Mouse (Mus musculus): ENCODE measurements around the gene Dcaf5. TPM values are rescaled to one million over a fixed set of nuclear protein-coding genes. Genes with fewer than 3 reads are reported as not detected.

The Dcaf5 gene
- total RNA-seq, 2 experiments from 2014 or later = 65.2 to 69.2 TPM

- DNase-seq (ENCODE audit: low spot score in 2 of 2) = no peak
These were observed 76.1 kb downstream of the Dcaf5 start for GRCm38 (mm10) chr12:80360321-80360720.

DNA sequence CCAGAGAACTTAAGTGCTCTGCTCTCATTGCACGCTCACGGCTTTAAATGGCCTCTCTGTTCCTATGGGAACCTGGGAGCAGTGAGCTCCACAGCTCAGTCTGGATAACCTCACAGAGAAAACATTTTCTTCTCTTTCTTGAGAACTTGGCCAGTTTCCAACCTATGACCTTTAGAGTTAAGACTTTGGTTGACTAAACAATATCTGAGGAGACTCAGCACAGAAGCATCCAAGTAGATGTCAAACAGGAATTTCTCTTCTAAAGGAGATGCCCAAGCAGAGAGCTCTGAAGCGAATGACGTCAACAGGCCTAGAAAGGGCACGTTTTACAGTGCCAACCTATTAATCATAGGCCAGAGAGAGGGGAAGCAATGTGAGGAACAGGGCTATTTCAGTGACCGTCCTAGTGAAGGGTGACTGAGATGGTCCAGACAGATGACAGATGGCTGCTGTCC lies 91.6 kb downstream of the Dcaf5 start:
- DNase-seq (ENCODE audit: low spot score in 2 of 2) = peak in 1 of 2 experiments; percentile 22

- peak in 1 of 2 experiments; percentile 41 for DNase-seq (ENCODE audit: low spot score in 2 of 2)
These were observed 95.5 kb downstream of the Dcaf5 start for GRCm38 (mm10) chr12:80340936-80341335.

DNA sequence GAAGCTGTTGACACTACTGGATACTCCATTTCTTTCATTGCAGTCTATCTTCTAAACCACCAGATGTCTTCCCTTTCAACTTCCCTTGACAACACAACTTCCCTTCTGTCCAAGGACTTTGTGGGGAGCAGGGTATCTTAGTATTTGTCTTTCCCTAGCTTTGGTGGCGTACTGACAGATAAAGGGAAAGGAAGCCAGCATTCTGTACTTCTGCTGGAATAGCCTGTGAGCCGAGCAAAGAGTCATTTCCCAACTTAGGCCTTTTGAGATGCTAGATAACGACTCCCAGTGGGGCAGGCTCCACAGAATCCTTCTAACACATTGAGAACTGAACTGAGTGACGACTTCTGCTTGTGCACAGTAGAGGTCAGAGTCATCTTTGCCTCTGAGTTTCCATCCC lies 102.2 kb downstream of the Dcaf5 start:
- no peak for DNase-seq (ENCODE audit: low spot score in 2 of 2)

GRCm38 (mm10) chr12:80331634-80332033 lies 104.8 kb downstream of the Dcaf5 start:
- DNase-seq (ENCODE audit: low spot score in 2 of 2) = no peak

DNA sequence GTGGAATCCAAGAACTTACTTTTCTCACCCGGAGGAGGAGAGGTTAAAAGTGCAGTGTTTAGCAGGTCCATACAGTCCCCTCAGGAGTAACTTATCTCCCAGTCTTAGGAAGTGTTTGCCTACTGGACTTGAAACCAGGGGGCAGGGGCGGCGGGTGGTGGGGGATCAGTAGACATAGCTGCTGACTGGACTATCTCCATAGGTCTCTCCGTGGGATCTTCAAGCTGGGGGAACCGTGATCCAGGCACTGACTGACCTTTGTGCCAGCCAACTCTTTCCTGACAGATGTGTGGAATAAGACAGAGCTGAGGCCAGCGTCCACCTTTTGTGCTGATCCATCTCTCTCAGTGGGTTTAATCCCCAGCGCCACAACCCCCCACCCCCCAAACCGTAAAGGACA lies 105.6 kb downstream of the Dcaf5 start:
- DNase-seq (ENCODE audit: low spot score in 2 of 2) = no peak

GRCm38 (mm10) chr12:80329641-80330040 lies 106.8 kb downstream of the Dcaf5 start:
- DNase-seq (ENCODE audit: low spot score in 2 of 2) = no peak

- no peak for DNase-seq (ENCODE audit: low spot score in 2 of 2)
These were observed 110.4 kb downstream of the Dcaf5 start for GRCm38 (mm10) chr12:80326047-80326446.

GRCm38 (mm10) chr12:80324785-80325131 lies 111.6 kb downstream of the Dcaf5 start:
- DNase-seq (ENCODE audit: low spot score in 2 of 2) = no peak

DNA sequence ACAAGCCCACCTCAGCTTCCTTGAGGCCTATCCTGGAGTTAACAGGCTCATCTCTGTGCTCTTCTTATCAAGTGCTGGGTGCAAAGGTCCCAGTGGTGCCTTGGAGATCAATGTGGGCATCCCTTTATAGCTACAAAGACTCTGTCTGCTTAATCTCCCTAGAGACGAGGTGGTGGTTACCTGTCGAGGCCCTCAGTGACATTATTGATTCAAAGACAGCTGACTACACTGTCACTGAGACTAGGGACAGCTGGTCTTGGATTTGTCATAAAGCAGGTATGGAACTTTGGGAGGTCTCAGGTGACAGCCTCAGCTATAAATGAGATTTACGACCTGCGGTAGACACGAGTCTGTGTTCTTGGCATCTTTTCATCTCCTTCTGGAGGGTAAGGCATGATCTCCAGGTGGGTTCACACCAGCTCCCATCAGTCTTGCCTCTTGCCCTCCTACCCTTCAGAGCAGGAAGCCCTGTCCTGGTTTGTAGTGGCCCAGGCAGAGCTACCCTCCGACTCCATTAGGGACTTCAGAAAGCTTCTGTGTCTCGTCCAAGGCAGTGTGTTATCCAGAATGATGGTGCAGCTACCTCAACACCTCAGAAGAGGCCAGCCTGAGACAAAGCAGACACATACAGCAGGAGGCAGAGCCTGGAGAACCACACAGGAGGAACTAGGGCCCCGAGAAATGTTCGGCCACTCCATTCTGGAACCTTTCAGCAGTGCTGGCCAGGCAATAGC lies 112.2 kb downstream of the Dcaf5 start:
- DNase-seq (ENCODE audit: low spot score in 2 of 2) = no peak

DNA sequence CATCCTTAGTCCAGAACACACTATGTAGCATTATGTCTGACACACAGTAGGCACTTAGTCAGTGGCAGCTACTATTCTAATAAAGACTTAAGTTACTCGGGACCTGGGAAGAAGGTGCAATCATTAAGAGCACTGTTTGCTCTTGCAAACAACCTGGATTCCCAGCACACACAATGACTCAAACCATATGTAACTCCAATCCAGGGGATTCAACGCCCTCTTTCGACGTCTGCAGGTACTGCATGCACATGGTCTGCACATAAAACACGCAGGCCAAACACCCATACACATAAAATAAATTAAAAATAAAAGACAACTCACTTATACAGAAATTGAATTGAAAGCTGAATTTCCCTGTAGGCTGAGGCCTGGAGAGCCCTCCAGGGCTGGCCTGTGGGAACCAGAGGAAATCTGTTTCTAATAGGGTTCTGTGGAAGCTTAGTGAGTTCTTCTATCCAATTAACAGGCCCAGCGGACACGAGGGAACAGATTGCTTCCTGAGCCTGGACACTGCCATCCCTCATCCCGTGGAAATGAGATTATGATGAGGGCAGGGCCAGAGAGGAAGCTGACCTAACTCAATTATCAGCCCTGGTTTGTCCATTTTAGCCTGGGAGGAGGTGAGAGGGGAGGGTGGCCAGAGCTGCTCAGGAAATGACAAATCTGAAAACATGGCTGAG lies 112.9 kb downstream of the Dcaf5 start:
- DNase-seq (ENCODE audit: low spot score in 2 of 2) = no peak

DNA sequence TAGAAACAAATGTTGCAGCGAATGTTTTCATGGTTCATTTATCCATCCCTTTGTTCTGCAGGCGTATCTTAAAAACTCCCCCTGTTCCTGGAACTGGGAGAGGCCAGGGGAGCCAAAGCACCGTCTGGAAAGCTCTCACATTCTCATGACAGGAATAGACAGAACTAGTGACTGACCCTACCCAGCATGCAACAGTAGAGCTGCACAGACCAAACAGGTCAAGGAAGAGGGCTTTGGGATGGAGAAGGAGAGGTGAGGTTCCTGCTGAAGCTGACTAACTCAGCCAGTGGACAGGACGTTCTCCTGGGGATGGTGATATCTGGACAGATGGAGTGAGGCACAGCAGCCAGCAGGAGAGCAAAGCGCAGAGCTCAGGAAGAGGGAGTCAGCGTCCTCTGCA lies 113.9 kb downstream of the Dcaf5 start:
- no peak for DNase-seq (ENCODE audit: low spot score in 2 of 2)

DNA sequence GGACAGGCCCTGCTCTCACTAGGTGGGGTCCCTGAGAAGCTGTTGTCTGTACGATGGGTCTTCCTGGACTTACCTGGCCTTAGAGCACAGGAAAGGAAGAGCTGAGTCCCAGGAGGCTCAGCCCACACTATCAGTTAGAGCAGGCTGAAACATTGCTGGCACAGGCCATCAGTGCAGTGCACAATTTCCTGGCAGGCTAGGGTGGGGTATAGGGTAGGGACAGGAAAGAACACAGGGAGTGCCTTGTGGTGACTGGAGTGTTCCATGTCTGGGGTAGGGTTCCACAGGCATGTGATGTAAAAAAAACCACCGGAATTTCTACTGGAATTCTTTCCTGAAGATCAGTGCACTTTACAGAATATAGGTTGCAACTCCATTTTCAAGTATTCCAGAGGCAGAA lies 117.3 kb downstream of the Dcaf5 start:
- no peak for DNase-seq (ENCODE audit: low spot score in 2 of 2)

DNA sequence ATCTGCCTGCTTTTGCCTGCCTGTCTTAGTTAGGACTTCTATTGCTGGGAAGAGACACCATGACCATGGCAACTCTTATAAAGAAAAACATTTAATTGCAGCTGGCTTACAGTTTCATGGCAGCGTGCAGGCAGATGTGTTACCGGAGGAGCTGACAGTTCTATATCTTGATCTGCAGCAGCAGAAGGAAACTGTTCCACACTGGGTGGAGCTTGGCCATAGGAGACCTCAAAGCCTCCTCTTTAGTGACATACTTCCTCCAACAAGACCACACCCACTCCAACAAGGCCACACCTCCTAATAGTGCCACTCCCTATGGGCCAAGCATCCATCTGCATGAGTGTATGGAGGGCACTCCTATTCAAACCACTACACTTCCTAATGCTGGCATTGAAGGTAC lies 121.1 kb downstream of the Dcaf5 start:
- no peak for DNase-seq (ENCODE audit: low spot score in 2 of 2)

DNA sequence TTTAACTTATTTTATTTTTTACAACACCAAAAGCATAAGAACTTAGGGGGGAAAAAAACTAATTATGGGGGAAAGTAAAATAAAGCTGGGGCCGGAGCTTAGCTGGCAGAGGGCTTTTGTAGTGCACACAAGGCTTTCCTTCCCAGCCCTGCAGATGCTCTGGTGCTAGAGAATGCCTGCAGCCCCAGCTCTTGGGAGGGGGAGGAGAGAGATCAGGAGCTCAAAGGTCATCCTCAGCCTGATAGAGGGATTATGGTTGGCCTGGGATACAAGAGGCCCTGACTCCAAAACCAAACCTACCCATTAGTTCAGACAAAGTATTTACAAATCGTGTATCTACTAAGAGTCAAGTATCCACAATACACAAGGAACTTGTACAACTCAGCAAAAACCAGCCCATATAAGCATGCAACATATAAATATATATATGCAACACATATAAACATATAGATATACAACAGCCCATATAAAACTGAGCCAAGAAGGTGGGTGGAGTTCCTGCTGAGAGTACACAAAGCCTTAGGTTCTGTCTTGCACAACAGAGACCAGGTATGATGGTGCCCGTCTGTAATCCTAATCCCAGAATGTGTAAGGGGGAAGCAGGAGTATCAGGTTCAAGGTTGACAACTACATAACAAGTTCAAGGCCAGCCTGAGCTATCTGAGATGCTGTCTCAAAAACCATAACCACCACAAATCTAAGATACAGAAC lies 124.3 kb downstream of the Dcaf5 start:
- no peak for DNase-seq (ENCODE audit: low spot score in 2 of 2)

DNA sequence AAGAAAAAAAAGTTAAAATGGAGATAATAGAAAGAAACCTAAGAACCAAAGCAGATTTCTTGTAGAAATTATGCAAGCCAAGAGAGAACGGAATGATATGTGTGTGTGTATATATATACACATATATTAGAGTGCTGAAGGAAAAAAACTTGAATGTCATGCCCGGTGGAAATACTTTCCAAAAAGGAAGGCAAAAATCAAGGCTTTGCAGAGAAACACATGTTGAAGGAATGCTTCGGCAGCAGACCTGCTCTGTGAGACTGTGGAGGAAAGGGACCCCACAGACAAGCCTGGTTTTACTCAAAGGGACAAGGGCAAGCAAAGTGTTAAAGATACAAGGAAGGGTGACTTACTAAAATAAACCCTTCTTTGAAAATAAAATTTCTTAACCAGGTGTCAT lies 128.8 kb downstream of the Dcaf5 start:
- no peak for DNase-seq (ENCODE audit: low spot score in 2 of 2)

DNA sequence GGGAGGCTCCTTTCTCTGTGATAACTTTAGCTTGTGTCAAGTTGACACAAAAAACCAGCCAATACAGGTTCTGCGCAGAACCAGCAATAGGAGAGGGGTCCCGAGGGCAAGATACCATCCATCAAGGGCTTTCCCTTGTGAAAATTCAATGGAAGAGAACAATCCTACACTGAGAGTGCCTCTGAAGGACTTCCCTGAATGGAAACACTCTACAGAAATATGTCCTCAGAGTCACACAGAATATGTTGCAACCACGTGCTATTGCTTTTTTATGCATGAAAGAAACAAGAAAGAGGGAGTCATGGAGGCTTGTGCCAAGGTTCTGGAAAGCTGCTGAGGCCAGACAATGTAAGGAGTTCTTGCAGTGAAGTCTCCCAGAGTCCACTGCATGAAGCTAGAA lies 131.9 kb downstream of the Dcaf5 start:
- no peak for DNase-seq (ENCODE audit: low spot score in 2 of 2)

DNA sequence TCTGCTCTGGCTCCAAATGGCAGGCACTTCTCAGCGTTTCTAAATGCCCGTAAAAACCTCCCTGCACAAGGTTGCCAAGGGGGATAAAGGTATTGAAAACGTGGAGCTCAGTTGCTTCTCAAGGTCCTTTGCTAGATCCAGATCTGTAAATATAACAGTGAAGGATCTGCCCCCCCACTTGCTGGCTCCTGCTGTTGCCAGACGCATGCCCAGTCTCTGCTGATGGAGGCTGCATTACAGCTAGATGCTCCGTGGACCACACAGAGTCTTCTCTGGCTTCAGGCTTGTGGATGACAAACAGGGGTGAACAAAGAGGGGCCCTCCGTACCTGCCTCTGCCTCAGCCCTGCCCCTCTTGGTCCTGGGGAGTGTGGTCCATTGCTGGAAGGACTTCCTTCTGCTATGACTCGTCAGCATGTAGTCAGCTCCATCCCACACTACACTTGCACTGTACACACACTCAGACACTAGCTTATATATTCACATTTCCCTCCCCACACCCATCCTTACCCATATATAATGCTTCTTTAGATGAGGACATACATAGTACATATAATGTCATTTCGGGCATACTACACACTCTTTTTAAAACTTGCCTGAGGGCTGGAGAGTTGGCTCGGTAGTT lies 135.5 kb downstream of the Dcaf5 start:
- DNase-seq (ENCODE audit: low spot score in 2 of 2) = no peak

DNA sequence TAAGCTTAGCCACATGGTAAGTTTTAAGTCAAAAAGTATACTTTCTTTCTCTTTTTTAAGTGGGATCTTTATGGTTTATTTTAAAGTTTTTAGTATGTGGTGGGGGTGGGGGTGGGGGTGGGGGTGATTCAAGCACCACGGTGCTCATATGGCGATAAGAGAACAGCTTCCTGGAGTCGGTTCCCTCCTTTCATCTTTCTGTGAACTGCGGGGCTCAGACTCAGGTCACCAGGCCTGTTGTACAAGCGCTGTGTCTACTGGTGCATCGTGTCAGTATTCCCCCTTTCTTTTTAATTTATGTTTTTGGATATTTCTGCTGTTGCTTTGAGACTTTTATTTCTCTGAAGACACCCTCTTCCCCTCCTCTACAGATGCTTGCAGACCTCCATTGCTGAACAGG lies 137.7 kb downstream of the Dcaf5 start:
- no peak for DNase-seq (ENCODE audit: low spot score in 2 of 2)

DNA sequence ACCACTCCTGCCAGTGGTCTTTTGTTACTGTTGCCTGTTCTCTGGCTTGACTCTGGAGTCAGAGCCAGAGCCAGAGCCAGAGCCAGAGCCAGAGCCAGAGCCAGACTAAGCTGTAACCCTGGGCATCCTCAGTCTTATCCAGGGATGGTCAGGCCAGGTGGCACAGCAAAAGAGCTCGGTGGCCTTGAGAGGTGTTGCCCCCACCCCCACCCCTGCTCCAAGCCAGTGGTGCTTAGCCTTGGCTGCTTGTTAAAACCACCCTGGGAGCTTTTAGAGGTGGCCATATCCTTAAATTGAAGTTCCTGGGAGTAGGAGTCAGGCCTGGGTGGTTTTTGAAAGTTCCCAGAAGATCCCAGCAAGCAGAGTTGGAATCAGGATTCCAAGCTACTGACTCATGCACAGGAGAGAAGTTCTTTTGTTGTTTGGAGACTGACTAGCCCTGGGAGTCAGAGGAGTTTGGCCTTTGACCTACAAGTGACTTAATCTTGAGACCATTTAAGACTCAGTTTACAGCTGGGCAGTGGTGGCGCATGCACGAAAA lies 144.4 kb downstream of the Dcaf5 start:
- DNase-seq (ENCODE audit: low spot score in 2 of 2) = no peak

- peak; percentile 25 to 46 for DNase-seq (ENCODE audit: low spot score in 2 of 2)
These were observed 145.4 kb downstream of the Dcaf5 start for GRCm38 (mm10) chr12:80290964-80291363.

GRCm38 (mm10) chr12:80290483-80290882 lies 145.9 kb downstream of the Dcaf5 start:
- no peak for DNase-seq (ENCODE audit: low spot score in 2 of 2)
